Mouse (Mus musculus) intestine, postnatal 0 days (tissue): ENCODE measurements around the gene Gm21310. TPM values are rescaled to one million over a fixed set of nuclear protein-coding genes. Genes with fewer than 3 reads are reported as not detected.
"Not testable (repeated sequence)": the region's sequence is repeated elsewhere in the genome, so short reads cannot be mapped to it uniquely, and the experiment has no call there.

ENCODE experiments used
- ATAC-seq: fragments of 200-750 bp; cut with Nextera tagmentation; 2 replicates; pipeline ENCODE4 v1.8.0; 2017; ENCODE audit warnings: mild to moderate bottlenecking, moderate TSS enrichment, moderate library complexity
- H3K27ac ChIP-seq: fragments of 300-500 bp; sonication (generic); 2 replicates; pipeline ENCODE4 v1.5.1; 2014; ENCODE audit warnings: mild to moderate bottlenecking, low read depth, low read length, moderate library complexity
- H3K27me3 ChIP-seq: fragments of 300-500 bp; sonication (generic); replicated peaks from 2 replicates; pipeline ENCODE4 v1.6.1; 2014; ENCODE audit warnings: low read length, mixed read lengths; ENCODE audit not compliant: control insufficient read depth, insufficient read depth
- H3K36me3 ChIP-seq: fragments of 300-500 bp; sonication (generic); 2 replicates; pipeline ENCODE4 v1.6.1; 2014; ENCODE audit warnings: mild to moderate bottlenecking, moderate library complexity; ENCODE audit not compliant: control insufficient read depth, insufficient read depth
- H3K4me1 ChIP-seq: fragments of 300-500 bp; sonication (generic); replicated peaks from 2 replicates; pipeline ENCODE4 v1.6.1; 2014; ENCODE audit warnings: antibody characterized with exemption, low read length, mixed read lengths; ENCODE audit not compliant: control insufficient read depth, insufficient read depth
- H3K4me2 ChIP-seq: fragments of 300-500 bp; sonication (generic); replicated peaks from 2 replicates; pipeline ENCODE4 v1.6.1; 2014; ENCODE audit warnings: low read depth, mild to moderate bottlenecking, moderate library complexity
- H3K4me3 ChIP-seq: fragments of 300-500 bp; sonication (generic); 2 replicates; pipeline ENCODE4 v1.5.1; 2014; ENCODE audit warnings: low read depth, low read length
- H3K9ac ChIP-seq: fragments of 300-500 bp; sonication (generic); 2 replicates; pipeline ENCODE4 v1.6.1; 2014; ENCODE audit warnings: mild to moderate bottlenecking, low read depth, low read length
- H3K9me3 ChIP-seq: fragments of 300-500 bp; sonication (generic); 2 replicates; pipeline ENCODE4 v1.6.1; 2016; ENCODE audit warnings: mixed run types; ENCODE audit not compliant: control insufficient read depth
- polyA plus RNA-seq: library from polyadenylated mRNA; unstranded; fragments of >200 nt; fragmentation: Nextera tagmentation; extraction: Ambion mirVana; gene quantifications from 2 replicates; pipeline ENCODE4 v1.2.1, GENCODE M21; 2015

Gm21310 gene
- polyA plus RNA-seq = not detected in 2 replicates

- H3K36me3 ChIP-seq, H3K9ac ChIP-seq, H3K27me3 ChIP-seq, H3K4me1 ChIP-seq, ATAC-seq, H3K4me3 ChIP-seq, H3K4me2 ChIP-seq, H3K27ac ChIP-seq, H3K9me3 ChIP-seq: not testable (repeated sequence)
Observed at GRCm38 (mm10) chrY:10147083-10147482, at the start of gene Gm21310. Gene Gm21310 (minus strand): TSS chrY:10147183.

Other genes with a start within 250 kb of the Gm21310 start
- not detected in 2 replicates for gene Gm20834, start 177.4 kb upstream of the Gm21310 start, polyA plus RNA-seq